Mouse (Mus musculus): ENCODE data around the gene Cwc27. TPM values are rescaled to one million over a fixed set of nuclear protein-coding genes. Genes with fewer than 3 reads are reported as not detected.

Gene Cwc27
- total and polyA plus RNA-seq, 2 experiments: 1.1 to 8.9 TPM

DNA sequence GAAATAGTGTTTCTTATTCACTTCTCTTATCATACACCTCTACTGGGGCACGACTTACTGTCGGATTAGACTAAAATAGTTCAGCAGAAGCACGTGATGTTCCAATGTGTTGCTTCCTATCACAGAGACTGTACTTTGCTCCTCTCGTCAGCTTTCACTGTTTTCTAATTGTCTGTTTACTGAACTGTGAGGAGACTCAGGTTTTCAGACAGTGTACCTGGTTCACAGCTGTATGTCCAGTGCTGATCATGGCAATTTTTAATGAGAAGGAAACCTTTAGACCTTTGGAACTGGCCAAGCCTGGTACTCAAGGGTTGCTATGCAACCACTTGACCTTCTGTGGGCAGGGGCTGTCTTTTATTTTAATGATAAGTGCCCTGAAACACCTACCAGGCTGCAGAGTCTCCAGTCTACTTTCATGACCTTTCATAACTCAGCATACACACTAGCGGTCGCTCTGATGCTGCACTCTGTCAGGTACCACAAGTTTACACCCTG is 180.9 kb downstream of the Cwc27 start:
- no peak for TF ChIP-seq POLR2A (IDR thresholded peaks at IDR 0.05; ENCODE audit: extremely low read depth, insufficient read depth, low read length)
- no peak for TF ChIP-seq CTCF (IDR thresholded peaks at IDR 0.05; ENCODE audit: low read depth, low read length)
- H3K27ac ChIP-seq (replicated peaks; ENCODE audit: insufficient read depth, low read depth, low read length): peak overlapping the region; percentile 64
- WGBS: 14% methylated on average over 6 of the region's 6 CpGs
- no peaks in the 10 kb centered on the region for H3K79me2 ChIP-seq (ENCODE audit: control insufficient read depth, insufficient read depth, low read length)
- DNase-seq (ENCODE audit: extremely low read depth, low read depth, low spot score): peak; percentile 98
- H3K36me3 ChIP-seq (ENCODE audit: control insufficient read depth, insufficient read depth, low read length): no peaks in the 10 kb centered on the region
- H3K4me1 ChIP-seq (ENCODE audit: control insufficient read depth, insufficient read depth, low read length): peaks cover 8% of the 10 kb centered on the region; the same call in 1 of the 2 replicates
- H3K9ac ChIP-seq (ENCODE audit: low read depth, low read length): no peak overlapping the region
- H3K4me3 ChIP-seq (ENCODE audit: insufficient read depth, low read depth, low read length): no peak overlapping the region
- no peaks in the 10 kb centered on the region for H3K27me3 ChIP-seq (ENCODE audit: control insufficient read depth, insufficient read depth, low read length)

DNA sequence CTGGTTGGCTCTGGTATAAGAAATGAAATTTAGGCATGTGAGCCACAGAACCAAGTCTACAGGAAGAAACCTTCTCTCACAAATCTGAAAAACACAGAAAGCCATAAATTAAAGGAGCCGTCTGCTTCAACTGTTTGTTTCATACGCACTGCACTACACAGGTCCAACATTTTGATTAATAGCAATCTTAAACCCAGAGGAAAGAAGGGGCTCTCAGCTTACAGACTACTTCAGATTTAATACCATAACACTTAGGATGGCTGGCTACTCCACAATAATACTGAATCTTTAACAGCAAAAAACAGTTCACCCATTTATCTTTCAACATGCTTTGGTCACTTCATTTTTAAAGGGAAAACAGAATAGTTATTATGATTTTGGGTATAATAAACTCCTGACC is 182.2 kb downstream of the Cwc27 start:
- Histone ChIP-seq H3K9ac (ENCODE audit: low read depth, low read length) (no peak overlapping the region), H3K4me3 (ENCODE audit: insufficient read depth, low read depth, low read length) (no peak overlapping the region), H3K79me2 (ENCODE audit: control insufficient read depth, insufficient read depth, low read length) (no peaks in the 10 kb centered on the region), H3K4me1 (ENCODE audit: control insufficient read depth, insufficient read depth, low read length) (peaks cover 4% of the 10 kb centered on the region; the same call in 1 of the 2 replicates), H3K27me3 (ENCODE audit: control insufficient read depth, insufficient read depth, low read length) (no peaks in the 10 kb centered on the region), H3K36me3 (ENCODE audit: control insufficient read depth, insufficient read depth, low read length) (peaks cover 3% of the 10 kb centered on the region; the same call in 1 of the 2 replicates), H3K27ac (replicated peaks; ENCODE audit: insufficient read depth, low read depth, low read length) (no peak overlapping the region)
- TF ChIP-seq POLR2A (IDR thresholded peaks at IDR 0.05; ENCODE audit: extremely low read depth, insufficient read depth, low read length) (no peak), CTCF (IDR thresholded peaks at IDR 0.05; ENCODE audit: low read depth, low read length) (no peak)
- no peak for DNase-seq (ENCODE audit: extremely low read depth, low read depth, low spot score)
- WGBS: 96% methylated on average over 2 of the region's 2 CpGs

DNA sequence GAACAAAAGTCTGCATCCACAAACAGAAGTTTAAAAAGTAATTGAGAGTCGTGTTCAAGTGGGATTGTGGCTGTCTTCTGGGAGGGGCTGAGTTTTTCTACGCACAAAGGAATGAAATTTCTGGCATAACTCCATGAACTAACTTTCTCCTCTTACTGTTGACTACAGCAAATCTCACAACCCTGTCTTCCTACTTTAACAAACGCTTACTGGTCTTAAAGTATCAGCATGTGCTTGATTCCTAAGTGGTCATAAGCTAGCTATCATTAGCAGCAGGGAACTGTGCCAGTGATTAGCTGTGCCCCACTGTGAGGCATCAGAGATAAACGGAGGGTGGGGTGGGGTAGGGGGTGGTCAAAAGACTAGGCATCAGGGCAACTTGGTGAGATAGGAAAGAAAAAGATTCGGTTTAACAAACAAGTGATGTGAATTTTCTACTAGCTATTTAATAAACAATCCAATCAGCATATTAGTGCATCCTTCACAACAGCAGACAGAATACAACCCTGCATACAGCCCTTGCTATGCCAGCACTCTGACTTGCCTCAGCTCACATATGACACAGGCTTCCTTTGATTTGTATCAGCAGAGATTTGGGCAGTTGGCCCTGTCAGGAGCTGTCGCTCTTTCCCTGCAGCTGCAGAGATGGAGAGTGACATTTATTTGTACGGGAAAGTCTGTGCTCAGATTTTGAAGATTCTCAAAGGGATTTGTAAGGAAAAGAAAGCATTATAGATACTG is 184.3 kb downstream of the Cwc27 start:
- no peak overlapping the region for H3K27ac ChIP-seq (replicated peaks; ENCODE audit: insufficient read depth, low read depth, low read length)
- no peak overlapping the region for H3K9ac ChIP-seq (ENCODE audit: low read depth, low read length)
- H3K27me3 ChIP-seq (ENCODE audit: control insufficient read depth, insufficient read depth, low read length): no peaks in the 10 kb centered on the region
- WGBS: 81% methylated on average over 7 of the region's 7 CpGs
- H3K4me1 ChIP-seq (ENCODE audit: control insufficient read depth, insufficient read depth, low read length): peaks cover 2% of the 10 kb centered on the region; the same call in 1 of the 2 replicates
- H3K4me3 ChIP-seq (ENCODE audit: insufficient read depth, low read depth, low read length): no peak overlapping the region
- H3K36me3 ChIP-seq (ENCODE audit: control insufficient read depth, insufficient read depth, low read length): peaks cover 4% of the 10 kb centered on the region; the same call in 1 of the 2 replicates
- no peaks in the 10 kb centered on the region for H3K79me2 ChIP-seq (ENCODE audit: control insufficient read depth, insufficient read depth, low read length)
- no peak for DNase-seq (ENCODE audit: extremely low read depth, low read depth, low spot score)
- TF ChIP-seq POLR2A (IDR thresholded peaks at IDR 0.05; ENCODE audit: extremely low read depth, insufficient read depth, low read length) (no peak), CTCF (IDR thresholded peaks at IDR 0.05; ENCODE audit: low read depth, low read length) (no peak)

DNA sequence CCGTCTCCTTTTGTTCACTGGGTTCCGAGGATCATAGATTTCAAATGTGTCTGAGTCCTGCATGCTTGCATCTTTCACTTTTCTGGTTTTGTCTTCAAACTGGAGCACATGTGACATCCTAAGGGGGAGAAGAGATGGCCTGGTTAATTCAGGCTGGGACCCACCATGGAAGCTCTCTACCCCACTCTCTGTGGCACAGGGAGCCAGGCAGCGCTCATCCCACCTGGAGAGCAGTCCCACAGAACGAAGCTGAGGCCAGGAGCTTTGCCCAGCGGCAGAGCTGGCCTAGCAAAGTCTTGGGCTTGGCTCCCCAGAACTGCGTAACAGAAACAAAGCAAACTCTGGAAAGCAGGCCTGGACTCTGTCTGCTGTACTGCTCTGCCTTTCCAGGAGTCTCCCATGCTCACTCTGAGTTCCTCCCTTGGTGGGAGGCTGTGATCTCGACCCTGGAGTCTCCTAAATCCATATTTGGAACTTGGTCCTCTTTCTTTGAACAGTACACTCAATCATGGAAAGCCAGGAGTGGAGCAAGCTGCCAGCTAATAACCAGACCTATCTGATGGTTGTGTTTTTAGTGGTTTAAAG is 185.2 kb downstream of the Cwc27 start:
- Histone ChIP-seq H3K27ac (replicated peaks; ENCODE audit: insufficient read depth, low read depth, low read length) (no peak overlapping the region), H3K4me3 (ENCODE audit: insufficient read depth, low read depth, low read length) (no peak overlapping the region)
- WGBS: 92% methylated on average over 7 of the region's 7 CpGs

DNA sequence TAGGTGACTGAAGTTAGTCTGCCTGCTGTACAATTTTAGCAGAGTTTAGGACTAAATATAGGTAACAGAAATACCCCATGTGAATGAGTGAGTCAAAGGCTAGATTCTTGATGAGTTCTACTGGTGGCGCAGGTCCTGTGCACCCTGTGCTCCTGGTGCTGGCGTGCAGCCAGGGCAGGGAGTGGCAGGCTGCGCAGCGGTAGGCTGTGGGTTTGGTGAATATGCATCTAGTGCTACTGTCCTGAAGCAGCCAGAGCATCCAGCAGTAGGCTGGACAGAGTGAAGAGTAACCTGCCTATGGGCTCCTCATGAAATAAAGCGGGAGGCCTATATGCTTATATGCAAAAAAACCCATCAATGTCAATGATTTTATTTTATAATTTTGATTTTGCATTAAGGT is 186.1 kb downstream of the Cwc27 start:
- DNase-seq (ENCODE audit: extremely low read depth, low read depth, low spot score): no peak
- H3K36me3 ChIP-seq (ENCODE audit: control insufficient read depth, insufficient read depth, low read length): peaks cover 4% of the 10 kb centered on the region; the same call in 1 of the 2 replicates
- H3K27ac ChIP-seq (replicated peaks; ENCODE audit: insufficient read depth, low read depth, low read length): no peak overlapping the region
- no peak overlapping the region for H3K4me3 ChIP-seq (ENCODE audit: insufficient read depth, low read depth, low read length)
- H3K4me1 ChIP-seq (ENCODE audit: control insufficient read depth, insufficient read depth, low read length): peaks cover 2% of the 10 kb centered on the region; the same call in 1 of the 2 replicates
- no peak overlapping the region for H3K9ac ChIP-seq (ENCODE audit: low read depth, low read length)
- H3K27me3 ChIP-seq (ENCODE audit: control insufficient read depth, insufficient read depth, low read length): no peaks in the 10 kb centered on the region
- no peaks in the 10 kb centered on the region for H3K79me2 ChIP-seq (ENCODE audit: control insufficient read depth, insufficient read depth, low read length)
- TF ChIP-seq POLR2A (IDR thresholded peaks at IDR 0.05; ENCODE audit: extremely low read depth, insufficient read depth, low read length) (no peak), CTCF (IDR thresholded peaks at IDR 0.05; ENCODE audit: low read depth, low read length) (no peak)
- WGBS: 93% methylated on average over 5 of the region's 5 CpGs

More for the DNA sequence above, 185.2 kb downstream of the Cwc27 start:
- Histone ChIP-seq H3K79me2 (ENCODE audit: control insufficient read depth, insufficient read depth, low read length) (no peaks in the 10 kb centered on the region), H3K27me3 (ENCODE audit: control insufficient read depth, insufficient read depth, low read length) (no peaks in the 10 kb centered on the region), H3K36me3 (ENCODE audit: control insufficient read depth, insufficient read depth, low read length) (peaks cover 4% of the 10 kb centered on the region; the same call in 1 of the 2 replicates), H3K9ac (ENCODE audit: low read depth, low read length) (no peak overlapping the region), H3K4me1 (ENCODE audit: control insufficient read depth, insufficient read depth, low read length) (peaks cover 2% of the 10 kb centered on the region; the same call in 1 of the 2 replicates)
- TF ChIP-seq POLR2A (IDR thresholded peaks at IDR 0.05; ENCODE audit: extremely low read depth, insufficient read depth, low read length) (no peak), CTCF (IDR thresholded peaks at IDR 0.05; ENCODE audit: low read depth, low read length) (no peak)
- DNase-seq (ENCODE audit: extremely low read depth, low read depth, low spot score): no peak

Data from liver, adult 2 months (tissue).